Mouse (Mus musculus) kidney, adult 2 months (tissue): ENCODE results near the gene Tnfsf12.
A peak's percentile ranks its signal among the peaks of the same experiment; 100 is the strongest.

ENCODE experiments used
- CTCF ChIP-seq: fragments of 200-500 bp; conservative IDR thresholded peaks from 2 replicates; pipeline ENCODE4 v1.5.1; 2011; ENCODE audit warnings: low read depth, mild to moderate bottlenecking, control low read depth, low read length, moderate library complexity, mixed read lengths; ENCODE audit not compliant: insufficient read depth, insufficient read length
- POLR2A ChIP-seq: fragments of 200-500 bp; IDR thresholded peaks from one replicate; pipeline ENCODE4 v1.6.1; 2011; ENCODE audit warnings: low read depth, low read length, control low read depth

DNA sequence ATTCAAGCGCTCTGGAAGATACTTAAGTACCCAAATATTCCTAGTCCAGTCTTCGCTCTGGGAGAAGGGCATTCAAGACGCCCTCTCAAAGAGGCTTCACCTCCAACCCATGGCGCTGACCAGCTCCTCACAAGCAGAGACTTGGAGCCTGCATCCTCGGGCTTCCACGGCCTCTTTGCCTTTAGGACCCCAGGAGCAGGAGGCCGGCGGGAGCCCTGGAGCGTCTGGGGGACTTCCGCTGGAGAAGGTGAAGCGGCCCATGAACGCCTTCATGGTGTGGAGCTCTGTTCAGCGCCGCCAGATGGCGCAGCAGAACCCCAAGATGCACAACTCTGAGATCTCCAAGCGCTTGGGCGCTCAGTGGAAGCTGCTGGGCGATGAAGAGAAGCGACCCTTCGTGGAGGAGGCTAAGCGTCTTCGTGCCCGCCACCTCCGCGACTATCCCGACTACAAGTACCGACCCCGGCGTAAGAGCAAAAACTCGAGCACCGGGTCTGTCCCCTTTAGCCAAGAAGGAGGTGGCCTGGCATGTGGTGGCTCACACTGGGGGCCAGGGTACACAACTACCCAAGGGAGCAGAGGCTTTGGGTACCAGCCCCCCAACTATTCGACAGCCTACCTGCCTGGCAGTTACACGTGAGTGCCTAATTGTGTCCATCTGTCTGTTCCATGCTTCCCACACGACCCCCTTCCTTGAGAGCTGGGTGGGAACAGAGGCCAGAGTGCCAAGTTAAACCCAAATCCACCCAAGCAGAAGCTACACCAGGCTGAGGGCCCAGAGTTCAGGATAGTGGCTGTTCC is 40.2 kb downstream of the Tnfsf12 start, which contains the start of gene Sox15:
- peak; percentile 64 for TF ChIP-seq CTCF
- no peak for TF ChIP-seq POLR2A
